Mouse (Mus musculus) neural tube, embryonic 11.5 days (tissue): ENCODE measurements around the gene Pcmt1. TPM values are rescaled to one million over a fixed set of nuclear protein-coding genes. Genes with fewer than 3 reads are reported as not detected.

Source experiments
- ATAC-seq: fragments of 200-750 bp; cut with Nextera tagmentation; 2 replicates; pipeline ENCODE4 v1.8.0; 2017; ENCODE audit warnings: moderate number of reproducible peaks, mild to moderate bottlenecking, moderate TSS enrichment, moderate library complexity; ENCODE audit not compliant: insufficient read depth, low FRiP score, low TSS enrichment
- DNase-seq: peaks from one replicate; pipeline ENCODE4 v3.0.0-alpha.2; 2015; ENCODE audit warnings: low spot score
- H3K27ac ChIP-seq: fragments of 300-500 bp; sonication (generic); 2 replicates; pipeline ENCODE4 v1.5.1; 2014; ENCODE audit warnings: low read depth, mild to moderate bottlenecking, low read length
- H3K27me3 ChIP-seq: fragments of 300-500 bp; sonication (generic); 2 replicates; pipeline ENCODE4 v1.6.1; 2014; ENCODE audit warnings: mild to moderate bottlenecking, low read length, mixed read lengths; ENCODE audit not compliant: control insufficient read depth, insufficient read depth
- H3K36me3 ChIP-seq: fragments of 300-500 bp; sonication (generic); 2 replicates; pipeline ENCODE4 v1.6.1; 2014; ENCODE audit warnings: mild to moderate bottlenecking, low read length, moderate library complexity, mixed read lengths; ENCODE audit not compliant: control insufficient read depth, insufficient read depth
- H3K4me1 ChIP-seq: fragments of 300-500 bp; sonication (generic); 2 replicates; pipeline ENCODE4 v1.6.1; 2014; ENCODE audit warnings: low read length, mixed read lengths; ENCODE audit not compliant: control insufficient read depth, insufficient read depth
- H3K4me2 ChIP-seq: fragments of 300-500 bp; sonication (generic); 2 replicates; pipeline ENCODE4 v1.6.1; 2014; ENCODE audit warnings: low read depth, mild to moderate bottlenecking, moderate library complexity
- H3K4me3 ChIP-seq: fragments of 300-500 bp; sonication (generic); 2 replicates; pipeline ENCODE4 v1.5.1; 2014; ENCODE audit warnings: low read depth, low read length
- H3K9ac ChIP-seq: fragments of 300-500 bp; sonication (generic); 2 replicates; pipeline ENCODE4 v1.6.1; 2014; ENCODE audit warnings: mild to moderate bottlenecking, low read length
- H3K9me3 ChIP-seq: fragments of 300-500 bp; sonication (generic); 2 replicates; pipeline ENCODE4 v1.6.1; 2016; ENCODE audit warnings: low read length; ENCODE audit not compliant: control insufficient read depth
- WGBS: fragments of 180-500 bp; shearing (Covaris S2); extraction: QIAGEN DNeasy Blood & Tissue Kit; methylation state at CpG from one replicate; pipeline ENCODE4 v1.1.7; 2014; 5-methylcytosine and 5-hydroxymethylcytosine counted together
- polyA plus RNA-seq: library from polyadenylated mRNA; unstranded; fragments of >200 nt; fragmentation: Nextera tagmentation; extraction: Ambion mirVana; gene quantifications from 2 replicates; pipeline ENCODE4 v1.2.1, GENCODE M21; 2014

The Pcmt1 gene
- polyA plus RNA-seq, 1 experiment from 2014 or later = 145 TPM

GRCm38 (mm10) chr10:7695286-7695685, 14.3 kb upstream of the Pcmt1 start:
- Histone ChIP-seq H3K27me3 (no peaks in the 10 kb centered on the region), H3K36me3 (peaks cover 25% of the 10 kb centered on the region), H3K4me1 (no peaks in the 10 kb centered on the region), H3K4me3 (no peak overlapping the region), H3K27ac (no peak overlapping the region), H3K9me3 (no peaks in the 10 kb centered on the region), H3K4me2 (no peak overlapping the region), H3K9ac (no peak overlapping the region)
- DNase-seq (no peak), ATAC-seq (no peak)

- Histone ChIP-seq H3K36me3 (no peaks in the 10 kb centered on the region; the same call in none of the 2 replicates), H3K27ac (no peak overlapping the region), H3K9me3 (no peaks in the 10 kb centered on the region), H3K4me1 (peaks cover 3% of the 10 kb centered on the region; the same call in 1 of the 2 replicates), H3K4me3 (no peak overlapping the region), H3K9ac (no peak overlapping the region), H3K27me3 (no peaks in the 10 kb centered on the region), H3K4me2 (no peak overlapping the region)
- WGBS = 94% methylated on average over 6 of the region's 6 CpGs
- ATAC-seq (no peak), DNase-seq (no peak)
Measured at GRCm38 (mm10) chr10:7686902-7687301, 6.0 kb upstream of the Pcmt1 start.

- no peak for ATAC-seq
- Histone ChIP-seq H3K4me2 (peak overlapping the region; percentile 75), H3K36me3 (peaks cover 2% of the 10 kb centered on the region; the same call in 1 of the 2 replicates), H3K27me3 (no peaks in the 10 kb centered on the region), H3K4me1 (peaks cover 11% of the 10 kb centered on the region), H3K9me3 (no peaks in the 10 kb centered on the region), H3K9ac (peak overlapping the region; percentile 99; the same call in 1 of the 2 replicates), H3K27ac (no peak overlapping the region), H3K4me3 (peak overlapping the region; percentile 98)
- WGBS = 61% methylated on average over 3 of the region's 3 CpGs
- no peak for DNase-seq
Measured at GRCm38 (mm10) chr10:7682249-7682648, 1.3 kb upstream of the Pcmt1 start.

- WGBS = under 1% methylated on average over 44 of the region's 64 CpGs
- Histone ChIP-seq H3K9me3 (no peaks in the 10 kb centered on the region), H3K4me3 (peak overlapping the region; percentile 98), H3K9ac (peak overlapping the region; percentile 99), H3K27me3 (no peaks in the 10 kb centered on the region), H3K27ac (peak overlapping the region; percentile 93), H3K4me1 (peaks cover 11% of the 10 kb centered on the region), H3K4me2 (peak overlapping the region; percentile 75), H3K36me3 (peaks cover 2% of the 10 kb centered on the region; the same call in 1 of the 2 replicates)
- DNase-seq (peak; percentile 70), ATAC-seq (peak; percentile 84)
Measured at GRCm38 (mm10) chr10:7681343-7682025, 548 bp upstream of the Pcmt1 start.

GRCm38 (mm10) chr10:7673673-7674072, 7.3 kb downstream of the Pcmt1 start:
- Histone ChIP-seq H3K4me3 (no peak overlapping the region), H3K4me2 (no peak overlapping the region), H3K9me3 (no peaks in the 10 kb centered on the region), H3K9ac (no peak overlapping the region), H3K4me1 (no peaks in the 10 kb centered on the region), H3K27me3 (no peaks in the 10 kb centered on the region), H3K27ac (no peak overlapping the region), H3K36me3 (peaks cover 2% of the 10 kb centered on the region; the same call in 1 of the 2 replicates)
- WGBS = 80% methylated on average over 1 of the region's 1 CpGs
- DNase-seq (no peak), ATAC-seq (no peak)

- peak within 1 kb of the TSS; percentile 20; the same call in 1 of the 2 replicates for H3K27ac ChIP-seq
- H3K4me3 ChIP-seq = peak within 1 kb of the TSS; percentile 78
- H3K4me2 ChIP-seq = peak within 1 kb of the TSS; percentile 46
- peak within 1 kb of the TSS; percentile 70 for H3K9ac ChIP-seq
- peaks cover 4% of the 10 kb centered on the region for H3K4me1 ChIP-seq
- no peaks in the 10 kb centered on the region for H3K27me3 ChIP-seq
- WGBS = under 1% methylated on average over 24 of the region's 24 CpGs
- ATAC-seq = peak; percentile 79
- peak; percentile 93 for DNase-seq
- no peaks in the 10 kb centered on the region for H3K36me3 ChIP-seq
- H3K9me3 ChIP-seq = no peaks in the 10 kb centered on the region
Measured at GRCm38 (mm10) chr10:7667342-7667802, 13.6 kb downstream of the Pcmt1 start, which contains the start of gene Nup43. Nup43 (plus strand) TSS chr10:7667503.

- 90% methylated on average over 1 of the region's 1 CpGs for WGBS
- no peaks in the 10 kb centered on the region for H3K36me3 ChIP-seq
- ATAC-seq = no peak
- no peak overlapping the region for H3K4me2 ChIP-seq
- no peak for DNase-seq
- no peak overlapping the region for H3K27ac ChIP-seq
- H3K4me3 ChIP-seq = no peak overlapping the region
- H3K27me3 ChIP-seq = no peaks in the 10 kb centered on the region
- H3K9ac ChIP-seq = no peak overlapping the region
- no peaks in the 10 kb centered on the region for H3K9me3 ChIP-seq
- peaks cover 4% of the 10 kb centered on the region for H3K4me1 ChIP-seq
Measured at GRCm38 (mm10) chr10:7664889-7665288, 16.0 kb downstream of the Pcmt1 start.

GRCm38 (mm10) chr10:7664027-7664526, 16.9 kb downstream of the Pcmt1 start:
- DNase-seq (no peak), ATAC-seq (no peak)
- H3K9ac ChIP-seq = peak overlapping the region; percentile 89
- no peak overlapping the region for H3K27ac ChIP-seq
- 72% methylated on average over 6 of the region's 6 CpGs for WGBS
- peaks cover 4% of the 10 kb centered on the region for H3K4me1 ChIP-seq
- H3K4me3 ChIP-seq = peak overlapping the region; percentile 93
- no peaks in the 10 kb centered on the region for H3K36me3 ChIP-seq
- H3K4me2 ChIP-seq = peak overlapping the region; percentile 87
- no peaks in the 10 kb centered on the region for H3K27me3 ChIP-seq
- no peaks in the 10 kb centered on the region for H3K9me3 ChIP-seq
